Mouse (Mus musculus) megakaryocyte, adult 5-6 weeks (primary cell): ENCODE results near the gene Krt12. TPM values are rescaled to one million over a fixed set of nuclear protein-coding genes. Genes with fewer than 3 reads are reported as not detected.
A peak's percentile ranks its signal among the peaks of the same experiment; 100 is the strongest.

ENCODE experiments used
- ATAC-seq: 2 replicates; pipeline ENCODE4 v1.8.0; 2016; ENCODE audit warnings: mild to moderate bottlenecking, inconsistent platforms; ENCODE audit not compliant: poor library complexity, severe bottlenecking
- total RNA-seq, 2 experiments: library from RNA; stranded (forward) in 1 of 2; stranded (reverse) in 1 of 2; fragments of 153-499, 151-499 nt in 1 of 2; fragments of 221-1000, 200-1000 nt in 1 of 2; gene quantifications; 2 replicates each; pipeline versions ENCODE4 v1.2.3 to v1.2.4; 2015 to 2017

The Krt12 gene
- not detected in 2 replicates for total RNA-seq (2015)
- total RNA-seq (2017), result not detected in 2 replicates

DNA sequence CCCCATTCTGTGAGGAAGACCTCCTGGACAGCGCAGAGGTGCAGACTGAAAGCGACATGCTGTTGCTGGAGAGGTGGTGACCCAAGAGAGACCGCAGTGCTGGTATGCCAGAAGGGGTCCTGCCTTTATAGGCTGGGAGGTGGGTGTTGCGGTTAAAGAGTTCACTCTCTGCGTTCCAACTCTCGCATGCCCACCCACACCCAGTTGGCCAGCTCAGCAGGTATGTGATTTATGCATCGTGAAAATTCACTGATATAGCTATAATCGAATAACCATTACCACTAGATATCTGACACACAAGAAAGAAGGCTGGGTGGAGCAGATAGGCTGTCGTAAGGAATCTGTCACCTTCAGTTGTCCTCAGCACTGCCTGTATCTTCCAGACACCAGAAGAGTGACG lies at the start of gene Krt12:
Gene Krt12 (minus strand): TSS at position 101 of the 400 bp plus-strand sequence.
- ATAC-seq, result no peak

GRCm38 (mm10) chr11:99469228-99469627 lies 47.2 kb upstream of the Krt12 start:
- ATAC-seq, result no peak

DNA sequence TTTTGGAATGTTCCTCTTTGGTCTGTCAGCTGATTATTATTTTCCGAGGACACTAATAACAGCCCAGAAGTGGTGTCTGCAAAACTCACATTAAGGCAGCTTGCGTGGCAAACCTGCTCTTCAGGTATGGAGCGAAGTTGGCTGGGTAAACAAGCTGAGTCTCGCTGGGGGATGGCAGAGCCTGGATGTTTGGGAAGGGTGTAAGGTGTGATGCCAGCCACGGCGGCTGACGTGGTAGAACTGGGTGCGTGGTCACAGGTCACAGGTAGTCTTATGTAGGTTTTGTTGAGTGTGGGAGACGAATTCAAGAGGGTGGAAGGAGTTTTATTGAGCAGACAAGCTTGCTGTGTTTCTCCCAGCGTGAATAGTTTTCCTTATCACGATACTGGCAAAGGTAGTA lies 46.5 kb upstream of the Krt12 start:
- no peak for ATAC-seq

- ATAC-seq, result no peak
Measured at GRCm38 (mm10) chr11:99466316-99466715, 44.3 kb upstream of the Krt12 start.

GRCm38 (mm10) chr11:99464836-99465235 lies 42.8 kb upstream of the Krt12 start:
- peak; percentile 67; the same call in 1 of the 2 replicates for ATAC-seq

DNA sequence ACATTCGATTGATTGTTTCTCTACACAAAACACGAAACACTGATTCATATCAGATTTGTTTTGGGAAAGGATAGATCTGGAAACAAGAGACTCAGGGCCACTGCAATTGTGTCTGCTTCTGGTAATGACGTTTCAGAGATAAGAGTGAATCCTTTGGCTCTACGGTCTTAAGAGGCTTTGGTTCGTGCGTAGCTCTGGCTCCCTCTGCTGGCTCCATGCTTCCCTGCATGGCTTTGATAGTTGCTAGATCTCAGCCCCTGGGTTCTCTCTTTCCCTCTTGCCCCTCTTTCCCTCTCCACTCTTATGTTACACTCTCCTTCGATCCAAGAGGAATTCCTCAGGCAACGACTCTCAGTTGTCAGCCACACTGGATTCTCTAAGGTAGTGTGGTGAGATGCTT lies 41.1 kb upstream of the Krt12 start:
- ATAC-seq, result peak; percentile 63; the same call in 1 of the 2 replicates

DNA sequence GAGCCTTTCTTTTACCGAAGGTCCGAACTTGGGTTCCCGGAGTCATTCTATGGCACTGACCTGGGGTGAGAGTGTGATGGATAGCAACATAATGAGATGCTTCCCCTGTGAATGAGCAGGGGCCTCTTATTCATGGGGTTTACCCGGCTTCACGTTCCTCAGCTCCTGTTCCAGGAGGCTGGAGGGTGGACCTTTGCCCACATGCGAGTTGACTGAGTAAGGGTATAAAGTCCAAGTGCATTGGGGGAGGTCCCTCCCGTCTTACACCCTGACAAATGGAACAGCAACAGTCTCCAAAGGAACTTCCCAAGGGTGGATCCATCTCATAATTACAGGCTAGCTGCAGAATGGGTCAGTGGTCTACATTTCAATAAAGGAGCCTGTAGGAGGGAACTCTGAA lies 39.7 kb upstream of the Krt12 start:
- no peak for ATAC-seq

DNA sequence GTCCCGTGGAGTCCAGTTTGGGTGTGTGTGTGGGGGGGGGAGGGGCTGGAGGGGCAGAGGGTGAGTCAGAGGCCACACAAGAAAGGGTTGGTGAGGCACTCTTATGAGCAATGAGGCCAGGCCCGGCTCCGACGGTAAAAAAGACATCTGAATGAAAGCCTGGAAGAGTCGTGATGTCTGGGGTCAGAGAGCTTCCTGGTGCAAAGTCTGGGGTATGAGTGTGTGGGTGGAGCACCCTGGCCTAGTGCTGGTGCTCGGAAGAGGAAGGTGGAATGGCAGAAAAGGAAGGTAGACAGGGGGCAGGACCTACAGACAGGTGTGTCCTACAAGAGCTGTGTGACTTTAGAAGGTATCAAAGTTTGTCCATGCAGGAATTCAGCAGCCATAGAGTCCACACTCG lies 36.8 kb upstream of the Krt12 start:
- ATAC-seq, result no peak

DNA sequence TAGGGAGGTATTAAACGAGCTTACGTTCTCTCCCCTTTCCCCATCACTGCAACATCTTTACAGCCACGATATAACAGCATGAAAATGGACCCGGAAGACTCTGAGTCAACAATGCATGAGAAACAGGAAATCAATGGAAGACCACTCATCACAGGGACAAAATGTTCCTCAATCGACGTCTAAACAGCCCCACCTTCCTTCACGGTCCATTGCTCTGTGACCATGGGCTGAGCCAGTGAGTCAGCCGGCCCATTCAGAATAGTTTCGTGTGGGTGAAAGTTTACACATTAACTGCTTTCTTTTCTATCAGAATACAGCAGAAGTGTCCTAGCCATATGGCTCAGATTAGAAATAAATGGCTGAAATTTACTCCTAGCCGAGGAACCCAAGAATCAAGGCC lies 32.7 kb upstream of the Krt12 start:
- ATAC-seq, result no peak

- ATAC-seq, result no peak
Measured at GRCm38 (mm10) chr11:99454044-99454443, 32.0 kb upstream of the Krt12 start.

DNA sequence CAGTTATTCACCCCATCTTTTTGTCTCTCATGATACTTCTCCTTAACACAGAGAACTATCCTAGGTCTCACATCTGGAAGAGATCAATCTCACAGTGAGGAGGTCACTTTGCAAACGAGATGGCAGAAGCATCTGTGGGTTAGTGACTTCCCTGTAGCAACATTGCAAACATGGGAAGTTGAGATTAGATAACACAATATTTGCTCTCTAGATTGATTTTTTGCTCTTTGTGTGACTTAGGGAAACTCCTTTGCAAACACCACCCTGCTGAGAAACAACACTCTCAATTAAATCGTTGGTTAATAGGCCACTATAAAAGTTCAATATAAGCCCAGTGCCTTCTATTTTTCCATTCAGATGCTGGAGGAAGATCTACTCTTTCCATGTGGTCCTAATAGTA lies 26.7 kb upstream of the Krt12 start:
- ATAC-seq, result no peak

GRCm38 (mm10) chr11:99441220-99441619 lies 19.2 kb upstream of the Krt12 start:
- ATAC-seq, result no peak

GRCm38 (mm10) chr11:99439465-99439864 lies 17.4 kb upstream of the Krt12 start:
- no peak for ATAC-seq

DNA sequence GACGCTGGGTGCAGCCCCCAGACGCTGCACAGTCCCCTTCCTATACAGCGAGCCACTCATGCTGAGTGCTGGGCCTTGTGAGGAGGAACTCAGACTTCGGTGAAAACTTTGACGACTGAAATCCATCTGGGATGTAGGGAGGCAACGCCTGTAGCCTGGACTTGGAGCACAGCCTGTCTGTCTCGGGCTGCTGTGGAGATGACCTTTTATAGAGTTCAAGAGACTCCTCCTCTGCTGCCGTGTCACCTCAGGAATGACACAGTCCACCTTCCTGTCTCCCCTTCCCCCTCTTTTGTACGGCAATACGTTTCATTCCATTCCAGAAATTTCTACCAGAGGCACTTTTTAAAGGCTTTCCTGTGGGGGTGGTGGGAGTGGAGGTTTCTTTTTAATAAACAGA lies 15.9 kb upstream of the Krt12 start, which contains the start of gene Krt20:
Gene Krt20 (minus strand): TSS at position 179 of the 400 bp plus-strand sequence.
- no peak for ATAC-seq

DNA sequence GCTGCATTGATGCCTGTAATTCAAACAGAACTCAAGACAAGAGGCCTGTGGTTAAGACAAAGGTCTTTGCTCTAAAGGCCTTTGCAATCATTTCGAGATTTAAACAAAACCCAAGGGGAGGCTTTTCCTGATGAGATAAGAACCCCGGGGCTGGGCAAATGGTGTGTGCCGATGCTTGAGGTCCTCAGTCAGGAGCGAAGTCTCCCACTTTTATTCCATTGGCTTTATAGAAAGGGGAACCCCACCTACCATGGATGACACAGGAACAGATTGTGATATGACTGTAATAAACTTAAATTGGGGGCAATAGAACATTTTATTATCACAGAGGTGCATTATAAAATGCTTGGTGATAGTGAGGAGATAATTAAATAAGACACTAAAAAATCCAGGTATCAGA lies 14.6 kb upstream of the Krt12 start:
- ATAC-seq, result no peak

DNA sequence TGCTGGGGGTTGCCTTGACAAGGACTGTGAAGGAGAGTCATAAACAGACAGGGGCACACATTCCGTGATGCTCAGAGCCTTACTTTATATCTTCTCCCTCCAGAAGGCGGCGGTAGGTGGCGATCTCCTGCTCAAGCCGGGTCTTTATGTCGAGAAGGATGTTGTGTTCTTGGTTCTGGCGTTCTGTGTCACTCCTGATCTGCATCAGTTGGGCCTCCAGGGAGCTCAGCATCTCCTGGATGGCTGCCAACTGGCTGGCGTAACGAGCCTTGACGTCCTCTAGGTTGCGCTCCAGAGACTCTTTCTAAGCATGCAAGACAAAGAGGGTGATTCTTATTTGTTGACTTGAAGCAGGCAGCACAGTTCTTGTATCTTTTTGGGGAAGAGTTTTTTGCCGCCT lies 8.6 kb upstream of the Krt12 start:
- ATAC-seq, result no peak

GRCm38 (mm10) chr11:99420586-99420985 lies 1.5 kb downstream of the Krt12 start:
- ATAC-seq, result no peak

DNA sequence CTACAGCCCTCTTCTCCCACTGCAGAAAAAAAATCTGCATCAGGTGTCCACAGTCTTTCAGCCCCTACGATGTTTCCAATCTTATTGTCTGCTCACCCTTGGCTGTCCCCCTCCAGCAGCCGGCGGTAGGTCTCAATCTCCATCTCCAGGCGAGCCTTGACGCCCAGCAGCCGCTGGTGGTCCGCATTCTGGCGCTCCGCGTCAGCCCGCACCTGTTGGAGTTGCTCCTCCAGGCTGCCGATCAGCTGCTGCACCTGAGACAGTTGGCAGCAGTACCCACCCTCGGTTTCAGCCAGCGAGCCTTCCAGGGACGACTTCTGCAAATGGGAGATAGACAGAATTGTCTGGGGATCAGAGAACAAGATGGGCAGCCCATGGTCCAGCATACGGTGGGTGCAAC lies 4.2 kb downstream of the Krt12 start:
- no peak for ATAC-seq

DNA sequence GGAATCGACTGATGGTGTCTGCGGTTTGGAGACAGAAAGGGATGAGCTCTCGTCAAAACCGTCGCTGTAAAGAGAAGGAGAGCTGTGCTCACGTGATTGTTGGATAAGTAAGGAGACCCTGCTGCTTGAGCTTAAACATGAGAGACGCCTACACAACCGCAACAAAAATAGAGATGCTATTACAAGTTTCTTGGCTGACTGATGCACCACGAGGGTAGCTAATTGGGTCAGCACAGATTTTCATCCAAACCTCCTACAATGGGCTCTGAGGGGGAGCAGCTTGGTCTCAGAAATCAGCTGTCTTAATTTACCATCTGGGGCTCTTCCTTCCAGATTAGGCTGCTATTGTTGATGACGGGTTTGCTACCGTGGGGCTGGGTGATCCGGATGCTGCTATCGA lies 5.2 kb downstream of the Krt12 start:
- ATAC-seq, result no peak

DNA sequence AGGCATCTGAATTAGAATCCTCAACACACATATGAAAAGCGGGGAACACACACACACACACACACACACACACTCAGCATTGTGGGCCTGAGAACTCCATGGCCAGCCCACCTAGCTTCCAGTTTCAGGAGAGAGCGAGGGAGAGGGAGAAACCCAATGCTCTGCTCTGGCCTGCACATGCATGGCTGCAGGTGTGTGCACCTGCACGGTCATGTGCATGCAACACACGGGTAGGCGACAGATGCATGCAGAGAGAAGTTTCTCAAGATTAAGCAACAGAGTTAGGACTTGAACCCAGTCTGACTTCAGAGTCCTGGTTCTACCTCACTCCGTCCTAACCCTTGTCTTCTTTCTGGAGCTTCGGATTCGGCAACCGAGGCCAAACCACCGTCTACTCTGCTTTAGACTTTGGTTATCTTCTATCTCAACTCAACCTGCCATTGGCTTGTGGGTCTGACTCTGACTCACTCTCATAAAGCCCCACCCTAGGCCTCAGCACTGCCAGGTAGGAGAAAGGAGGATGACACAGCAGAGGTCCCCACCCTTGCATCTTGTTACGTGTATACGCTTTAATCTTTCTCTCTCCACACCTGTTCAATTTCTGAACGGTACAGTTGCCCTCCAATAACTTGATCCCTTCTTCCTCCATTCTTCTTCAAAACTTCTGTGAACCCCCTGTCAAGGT lies 7.5 kb downstream of the Krt12 start:
- no peak for ATAC-seq

DNA sequence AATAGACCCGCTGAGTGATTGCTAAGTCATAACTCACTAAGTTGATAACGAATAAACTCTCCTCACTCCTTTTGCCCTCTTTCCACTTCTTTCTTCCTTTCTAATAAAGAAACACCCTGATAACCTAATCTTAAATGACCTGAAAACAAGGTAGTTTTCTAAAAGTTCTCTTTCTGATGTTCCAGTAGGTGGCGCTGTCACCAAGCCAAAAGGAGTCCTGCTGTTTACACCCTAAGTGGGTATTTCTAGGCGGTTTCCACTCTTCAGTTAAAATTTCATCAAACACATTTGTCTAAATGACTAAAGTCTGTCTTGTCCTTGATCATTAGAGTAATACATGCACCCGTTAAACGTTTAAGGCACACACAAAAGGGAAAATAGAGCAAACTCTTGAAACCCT lies 8.8 kb downstream of the Krt12 start:
- ATAC-seq, result no peak

GRCm38 (mm10) chr11:99406186-99406585 lies 15.9 kb downstream of the Krt12 start:
- no peak for ATAC-seq

DNA sequence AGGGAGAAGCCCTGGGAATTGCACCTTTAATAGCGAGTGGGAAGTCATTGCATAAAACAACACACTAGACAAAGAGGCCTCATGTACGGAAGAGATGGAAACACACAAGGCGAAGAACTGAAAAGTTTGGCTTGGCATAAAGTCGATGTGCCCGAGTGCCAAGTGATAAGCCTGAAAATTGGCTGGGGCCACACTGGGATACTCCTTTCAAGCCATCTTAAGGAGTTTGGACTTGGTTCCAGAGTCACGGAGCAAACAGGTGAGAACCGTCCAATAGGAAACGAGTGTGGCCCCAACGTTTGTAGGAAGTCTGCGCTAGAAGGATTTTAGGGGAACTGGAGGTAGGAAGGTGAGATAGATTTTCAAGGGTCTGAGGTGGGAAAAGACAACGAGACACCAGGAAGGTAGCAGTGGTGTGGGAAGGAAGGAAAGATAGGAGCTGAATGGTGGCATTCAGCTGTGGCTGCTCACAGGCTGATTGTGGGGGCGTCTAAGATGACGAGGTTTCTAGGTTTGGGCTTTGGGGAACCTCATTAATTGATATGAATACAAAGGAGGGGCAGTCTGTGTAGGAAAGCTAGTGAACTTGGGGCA lies 22.0 kb downstream of the Krt12 start:
- no peak for ATAC-seq
